Mouse (Mus musculus) heart, embryonic 15.5 days (tissue): ENCODE data around the gene Trmt44. TPM values are rescaled to one million over a fixed set of nuclear protein-coding genes. Genes with fewer than 3 reads are reported as not detected.

ENCODE experiments used
- ATAC-seq: fragments of 200-750 bp; cut with Nextera tagmentation; replicated peaks from 2 replicates; pipeline ENCODE4 v1.8.0; 2017; ENCODE audit warnings: low read depth, moderate TSS enrichment; ENCODE audit not compliant: insufficient number of reproducible peaks, insufficient read depth, low FRiP score
- H3K27ac ChIP-seq: fragments of 300-500 bp; sonication (generic); 2 replicates; pipeline ENCODE4 v1.5.1; 2015; ENCODE audit warnings: mild to moderate bottlenecking, inconsistent platforms
- H3K27me3 ChIP-seq: fragments of 300-500 bp; sonication (generic); 2 replicates; pipeline ENCODE4 v1.6.1; 2015; ENCODE audit warnings: inconsistent platforms
- H3K36me3 ChIP-seq: fragments of 300-500 bp; sonication (generic); 2 replicates; pipeline ENCODE4 v1.6.1; 2015; ENCODE audit warnings: mild to moderate bottlenecking, inconsistent platforms
- H3K4me1 ChIP-seq: fragments of 300-500 bp; sonication (generic); replicated peaks from 2 replicates; pipeline ENCODE4 v1.6.1; 2015; ENCODE audit warnings: inconsistent platforms
- H3K4me2 ChIP-seq: fragments of 300-500 bp; sonication (generic); 2 replicates; pipeline ENCODE4 v1.6.1; 2015; ENCODE audit warnings: inconsistent platforms, mild to moderate bottlenecking, moderate library complexity
- H3K4me3 ChIP-seq: fragments of 300-500 bp; sonication (generic); 2 replicates; pipeline ENCODE4 v1.5.1; 2015; ENCODE audit warnings: mild to moderate bottlenecking, inconsistent platforms
- H3K9ac ChIP-seq: fragments of 300-500 bp; sonication (generic); 2 replicates; pipeline ENCODE4 v1.6.1; 2015; ENCODE audit warnings: mild to moderate bottlenecking, inconsistent platforms
- H3K9me3 ChIP-seq: fragments of 300-500 bp; sonication (generic); replicated peaks from 2 replicates; pipeline ENCODE4 v1.6.1; 2016; ENCODE audit warnings: inconsistent platforms
- WGBS: fragments of 180-500 bp; shearing (Covaris S2); methylation state at CpG from one replicate; pipeline ENCODE4 v1.1.7; 2015; ENCODE audit warnings: mixed read lengths; 5-methylcytosine and 5-hydroxymethylcytosine counted together
- polyA plus RNA-seq: library from polyadenylated mRNA; unstranded; fragments of >200 nt; fragmentation: Nextera tagmentation; extraction: Ambion mirVana; gene quantifications from 2 replicates; pipeline ENCODE4 v1.2.1, GENCODE M21; 2015

The Trmt44 gene
- polyA plus RNA-seq = 4.2 and 5.5 TPM in 2 replicates

DNA sequence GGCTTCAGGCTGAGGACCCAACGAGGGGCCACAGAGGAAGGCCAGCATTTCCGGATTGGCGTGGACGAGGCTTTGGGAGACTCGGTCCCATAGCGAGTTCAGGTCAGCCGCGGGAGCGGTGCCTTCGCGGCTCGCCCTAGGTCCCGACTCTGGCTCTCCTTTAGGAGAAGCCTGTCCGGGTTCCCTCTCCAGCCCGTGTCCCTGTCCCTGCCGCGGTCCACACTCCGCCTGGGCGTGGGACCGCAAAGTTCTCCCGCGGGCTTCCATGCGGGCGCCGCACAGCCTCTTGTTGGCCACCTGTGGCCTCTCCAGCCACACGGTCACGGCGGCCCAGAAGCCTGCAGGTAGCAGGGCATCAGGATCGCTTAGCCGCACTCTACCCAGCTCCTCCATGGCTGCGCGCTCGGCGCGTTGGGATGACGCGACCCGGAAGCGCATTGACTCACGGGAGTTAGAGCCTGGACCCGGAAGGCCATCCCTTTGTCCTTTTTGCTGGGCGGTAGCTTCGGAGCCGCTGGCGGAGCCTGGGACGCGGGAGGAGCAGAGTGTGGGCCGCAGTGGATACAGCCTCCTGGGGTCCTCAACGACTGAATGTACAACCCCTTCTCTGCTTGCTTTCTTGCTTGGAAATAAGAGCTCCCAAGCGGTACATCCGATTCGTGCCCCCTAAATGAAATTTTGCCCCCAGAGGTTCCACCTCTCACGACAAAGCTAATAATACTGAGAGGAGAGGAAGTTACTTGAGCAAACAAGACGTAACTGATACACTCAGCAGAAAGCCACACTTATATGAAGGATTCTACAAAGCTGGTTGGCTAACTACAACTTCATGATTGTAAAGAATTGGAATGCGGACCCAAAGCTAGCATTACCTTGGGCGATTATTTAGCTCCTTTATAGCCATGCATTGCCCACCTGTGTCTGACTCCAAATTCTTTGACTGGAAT lies at the start of gene Trmt44:
Gene Trmt44, minus strand, starts transcription at position 418 of the 947 bp plus-strand sequence.
- 4% methylated on average over 56 of the region's 56 CpGs for WGBS
- ATAC-seq = peak; percentile 91
- H3K27ac ChIP-seq = peak within 1 kb of the TSS; percentile 84
- no peaks in the 10 kb centered on the region for H3K9me3 ChIP-seq
- H3K27me3 ChIP-seq = no peaks in the 10 kb centered on the region; the same call in 1 of the 2 replicates
- H3K4me1 ChIP-seq = peaks cover 13% of the 10 kb centered on the region
- peak within 1 kb of the TSS; percentile 99 for H3K4me3 ChIP-seq
- H3K9ac ChIP-seq = peak within 1 kb of the TSS; percentile 87
- H3K4me2 ChIP-seq = peak within 1 kb of the TSS; percentile 91
- peaks cover 28% of the 10 kb centered on the region for H3K36me3 ChIP-seq

DNA sequence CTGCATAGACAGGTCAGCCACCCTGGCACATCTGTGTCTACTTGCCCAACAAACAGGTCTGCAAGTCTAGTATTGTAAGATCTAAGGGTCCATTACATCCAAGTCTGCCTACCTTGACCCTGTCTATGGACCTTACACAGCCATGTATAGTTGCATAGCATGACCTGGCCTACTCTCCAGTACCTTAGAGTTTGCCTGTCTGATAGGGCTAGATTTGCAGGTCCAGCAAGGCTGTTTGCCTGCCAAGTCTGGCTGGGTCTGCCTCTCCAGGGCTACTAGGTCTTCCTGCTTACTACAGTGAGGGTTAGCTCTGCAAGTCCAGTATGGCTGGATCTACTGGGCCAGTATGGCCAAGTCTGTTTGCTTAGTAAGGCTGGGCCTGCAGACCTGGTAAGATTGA lies 49.0 kb upstream of the Trmt44 start:
- no peak for ATAC-seq
- no peak overlapping the region for H3K9ac ChIP-seq
- H3K9me3 ChIP-seq = no peaks in the 10 kb centered on the region
- no peak overlapping the region for H3K4me2 ChIP-seq
- no peak overlapping the region for H3K4me3 ChIP-seq
- H3K4me1 ChIP-seq = peaks cover 33% of the 10 kb centered on the region
- H3K36me3 ChIP-seq = no peaks in the 10 kb centered on the region
- no peak overlapping the region for H3K27ac ChIP-seq
- peaks cover 8% of the 10 kb centered on the region; the same call in 1 of the 2 replicates for H3K27me3 ChIP-seq

DNA sequence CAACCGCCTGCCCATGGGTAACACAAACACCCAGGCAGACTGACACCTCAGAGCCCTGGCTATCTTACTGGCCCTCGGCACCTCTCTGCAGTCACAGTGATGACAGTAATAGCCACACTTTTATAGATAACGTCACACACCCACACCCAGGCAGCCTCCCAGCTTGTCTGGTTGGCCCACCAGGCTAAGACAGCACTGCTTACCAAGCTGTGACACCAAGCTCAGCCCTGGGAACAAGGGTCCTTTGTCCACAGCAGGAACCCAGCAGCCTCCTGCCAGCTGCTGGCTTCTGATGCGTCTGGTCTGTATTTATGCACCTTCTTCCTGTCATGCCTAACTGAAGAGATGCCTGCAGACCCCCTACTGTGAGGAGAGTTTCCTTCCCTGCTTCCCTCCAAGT lies 46.2 kb upstream of the Trmt44 start:
- Histone ChIP-seq H3K27me3 (peaks cover 8% of the 10 kb centered on the region; the same call in 1 of the 2 replicates), H3K36me3 (no peaks in the 10 kb centered on the region), H3K9ac (no peak overlapping the region), H3K4me1 (peaks cover 34% of the 10 kb centered on the region), H3K9me3 (no peaks in the 10 kb centered on the region), H3K4me3 (no peak overlapping the region), H3K27ac (no peak overlapping the region), H3K4me2 (no peak overlapping the region)
- peak; percentile 64 for ATAC-seq
- 21% methylated on average over 4 of the region's 4 CpGs for WGBS

DNA sequence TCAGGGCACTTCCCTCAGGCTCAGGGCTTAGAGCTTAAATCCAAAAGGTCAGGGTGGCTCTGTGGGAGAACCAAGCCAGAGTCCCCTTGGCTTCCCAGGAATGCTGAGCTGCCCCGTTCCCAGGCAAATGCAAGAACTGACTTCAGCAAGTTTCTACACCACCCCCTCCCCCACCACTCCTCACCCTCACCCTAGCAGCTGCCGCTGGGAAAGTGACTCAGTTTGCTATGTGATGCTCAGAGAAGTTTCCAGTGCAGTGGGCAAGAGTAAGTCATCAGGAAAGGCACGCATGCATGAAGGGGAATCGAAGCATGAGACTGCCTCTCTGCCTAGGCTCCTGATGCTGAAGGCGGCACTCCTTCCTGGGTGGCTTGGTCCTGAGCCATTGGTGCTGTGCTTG lies 42.1 kb upstream of the Trmt44 start:
- Histone ChIP-seq H3K27ac (no peak overlapping the region), H3K9ac (no peak overlapping the region), H3K4me2 (no peak overlapping the region), H3K4me1 (peaks cover 22% of the 10 kb centered on the region), H3K27me3 (0 out of 2 replicates have a peak, but pooled peaks cover 12% of the 10 kb centered on the region), H3K4me3 (no peak overlapping the region), H3K9me3 (no peaks in the 10 kb centered on the region), H3K36me3 (no peaks in the 10 kb centered on the region)
- no peak for ATAC-seq
- 41% methylated on average over 5 of the region's 5 CpGs for WGBS

DNA sequence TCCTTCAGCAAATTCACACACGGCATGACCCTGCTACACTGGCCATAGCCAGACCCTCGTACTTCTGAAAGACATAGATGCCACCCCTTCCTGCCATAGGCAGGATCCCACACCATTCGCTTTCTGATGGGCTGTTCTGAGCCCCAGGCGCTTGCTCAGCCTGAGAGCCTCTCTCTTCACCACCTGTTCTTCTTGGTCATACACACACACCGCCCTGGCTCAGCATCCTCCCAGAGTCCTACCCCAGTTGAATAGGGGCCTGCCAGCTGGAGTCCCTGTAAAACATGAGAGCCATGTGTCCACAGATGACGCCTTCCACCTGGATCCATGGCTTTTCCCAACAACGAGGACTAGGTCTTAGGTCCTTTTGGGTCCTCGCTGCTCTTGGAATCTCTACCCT lies 37.9 kb upstream of the Trmt44 start:
- Histone ChIP-seq H3K27me3 (0 out of 2 replicates have a peak, but pooled peaks cover 3% of the 10 kb centered on the region), H3K36me3 (no peaks in the 10 kb centered on the region), H3K4me3 (no peak overlapping the region), H3K4me2 (no peak overlapping the region), H3K9ac (no peak overlapping the region), H3K9me3 (no peaks in the 10 kb centered on the region), H3K27ac (no peak overlapping the region), H3K4me1 (peaks cover 41% of the 10 kb centered on the region)
- WGBS = 83% methylated on average over 8 of the region's 8 CpGs
- no peak for ATAC-seq

DNA sequence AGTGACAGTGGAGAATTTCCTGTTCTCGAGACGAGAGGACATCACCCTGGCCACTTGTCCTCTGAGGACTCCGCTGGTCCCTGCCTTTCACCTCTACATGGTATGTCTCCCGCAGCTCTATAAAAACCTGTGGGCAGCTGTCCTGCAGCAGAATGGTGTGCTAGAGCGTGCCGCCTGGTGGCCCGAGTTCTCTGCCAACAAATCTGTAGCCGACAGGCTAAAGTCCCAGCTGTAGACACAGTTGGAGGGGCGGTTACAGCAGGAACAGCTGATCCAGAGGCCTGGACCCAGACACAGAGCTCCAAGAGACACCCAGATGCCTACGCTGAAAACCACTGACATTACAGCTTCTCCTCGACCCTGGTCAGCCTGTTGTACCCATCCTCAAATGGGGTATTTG lies 37.0 kb upstream of the Trmt44 start:
- peaks cover 42% of the 10 kb centered on the region for H3K4me1 ChIP-seq
- H3K27me3 ChIP-seq = 0 out of 2 replicates have a peak, but pooled peaks cover 3% of the 10 kb centered on the region
- 84% methylated on average over 11 of the region's 11 CpGs for WGBS
- no peak overlapping the region for H3K27ac ChIP-seq
- no peak overlapping the region for H3K9ac ChIP-seq
- H3K4me3 ChIP-seq = no peak overlapping the region
- no peak for ATAC-seq
- no peaks in the 10 kb centered on the region for H3K36me3 ChIP-seq
- no peak overlapping the region for H3K4me2 ChIP-seq
- H3K9me3 ChIP-seq = no peaks in the 10 kb centered on the region

DNA sequence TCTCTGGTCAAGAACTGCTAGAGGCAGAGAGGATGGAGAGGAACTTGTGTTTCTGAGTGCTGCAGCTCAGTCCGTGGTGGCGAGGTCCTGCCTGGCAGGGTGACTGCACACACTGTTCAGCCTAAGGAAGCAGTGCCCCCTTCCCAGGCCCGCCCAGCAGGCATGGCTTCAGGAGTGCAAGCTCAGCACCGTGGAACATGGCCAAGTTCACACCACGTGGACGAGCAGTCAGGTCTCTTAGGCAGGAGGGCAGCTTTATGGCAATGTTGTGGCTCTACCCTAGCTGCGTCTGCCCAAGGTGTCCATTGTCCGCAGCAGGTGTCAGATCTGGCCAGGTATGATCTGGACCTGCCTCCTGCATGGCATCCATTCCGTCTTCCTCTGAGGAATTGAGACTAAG lies 36.3 kb upstream of the Trmt44 start:
- Histone ChIP-seq H3K27ac (no peak overlapping the region), H3K9me3 (no peaks in the 10 kb centered on the region), H3K4me2 (no peak overlapping the region), H3K36me3 (no peaks in the 10 kb centered on the region), H3K9ac (no peak overlapping the region), H3K4me1 (peaks cover 42% of the 10 kb centered on the region), H3K4me3 (no peak overlapping the region), H3K27me3 (peaks cover 3% of the 10 kb centered on the region; the same call in 1 of the 2 replicates)
- 0 out of 2 replicates have a peak, but pooled peaks have one; percentile 23 for ATAC-seq
- 79% methylated on average over 9 of the region's 9 CpGs for WGBS

DNA sequence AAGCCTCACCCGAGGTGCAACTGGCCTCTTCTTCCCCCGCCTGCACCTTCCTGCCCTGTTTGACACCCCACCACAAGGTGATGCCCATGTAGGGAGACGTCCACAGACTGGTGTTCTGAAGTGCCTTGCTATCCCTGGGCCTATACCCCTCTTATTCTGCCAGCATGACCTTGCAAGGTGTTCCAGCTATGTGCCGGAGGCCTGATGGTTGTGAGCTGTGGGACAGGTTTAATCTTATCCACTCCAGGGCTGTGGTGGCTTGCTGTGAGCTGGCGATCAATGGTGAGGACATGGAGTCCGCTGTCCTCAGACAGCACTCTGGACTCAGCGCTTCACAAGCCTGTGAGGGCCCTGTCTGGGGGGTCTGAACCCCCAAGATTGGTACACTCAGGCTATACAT lies 35.5 kb upstream of the Trmt44 start:
- Histone ChIP-seq H3K4me2 (no peak overlapping the region), H3K4me3 (no peak overlapping the region), H3K36me3 (peaks cover 2% of the 10 kb centered on the region; the same call in 1 of the 2 replicates), H3K27me3 (peaks cover 3% of the 10 kb centered on the region; the same call in 1 of the 2 replicates), H3K9ac (no peak overlapping the region), H3K4me1 (peaks cover 42% of the 10 kb centered on the region), H3K27ac (no peak overlapping the region), H3K9me3 (no peaks in the 10 kb centered on the region)
- ATAC-seq = no peak
- 79% methylated on average over 7 of the region's 7 CpGs for WGBS

DNA sequence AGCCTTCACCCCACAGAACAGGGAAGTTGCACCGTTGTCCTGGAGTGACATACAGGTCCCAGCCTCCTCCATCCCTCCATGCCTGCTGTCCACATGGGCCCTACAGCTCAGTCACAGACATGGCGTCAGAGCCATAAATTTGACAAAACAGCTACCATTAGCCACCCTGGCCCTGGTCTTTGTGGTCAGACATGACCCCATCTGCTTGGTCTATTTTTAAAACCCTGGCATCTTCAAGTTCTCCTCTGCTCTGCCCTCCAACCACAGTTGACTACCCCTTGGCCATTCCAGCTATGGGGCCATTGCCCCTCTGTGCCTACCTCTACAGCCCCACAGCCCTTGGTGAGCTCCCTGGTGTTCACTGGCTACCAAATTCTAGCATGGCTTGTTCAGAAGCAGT lies 35.1 kb upstream of the Trmt44 start:
- Histone ChIP-seq H3K9ac (no peak overlapping the region), H3K36me3 (peaks cover 3% of the 10 kb centered on the region; the same call in 1 of the 2 replicates), H3K4me2 (no peak overlapping the region), H3K27me3 (peaks cover 3% of the 10 kb centered on the region; the same call in 1 of the 2 replicates), H3K9me3 (no peaks in the 10 kb centered on the region), H3K4me1 (peaks cover 42% of the 10 kb centered on the region), H3K27ac (no peak overlapping the region), H3K4me3 (no peak overlapping the region)
- 80% methylated on average over 2 of the region's 2 CpGs for WGBS
- no peak for ATAC-seq

DNA sequence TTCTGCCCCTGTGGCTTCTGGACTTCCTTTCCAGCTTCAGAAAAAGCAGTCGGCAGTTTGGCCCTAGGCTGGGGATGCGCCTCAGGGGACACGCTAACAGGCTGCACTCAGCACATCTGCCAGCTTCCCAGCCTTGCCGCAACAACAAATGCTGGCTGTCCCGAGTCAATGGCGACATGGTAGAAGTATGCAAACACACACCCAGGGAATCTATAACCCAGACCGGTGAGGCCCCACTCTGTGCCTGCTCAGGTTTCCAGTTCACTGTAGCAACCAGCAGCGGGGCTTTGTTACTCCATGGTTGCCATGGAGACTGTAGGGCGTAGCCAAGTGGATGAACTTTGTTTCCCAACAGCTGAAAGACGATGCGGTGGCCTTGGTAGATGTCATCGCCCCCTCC lies 34.5 kb upstream of the Trmt44 start:
- peaks cover 42% of the 10 kb centered on the region for H3K4me1 ChIP-seq
- no peak overlapping the region for H3K9ac ChIP-seq
- ATAC-seq = no peak
- peaks cover 3% of the 10 kb centered on the region; the same call in 1 of the 2 replicates for H3K27me3 ChIP-seq
- 40% methylated on average over 12 of the region's 12 CpGs for WGBS
- H3K27ac ChIP-seq = no peak overlapping the region
- H3K4me3 ChIP-seq = no peak overlapping the region
- H3K4me2 ChIP-seq = no peak overlapping the region
- peaks cover 3% of the 10 kb centered on the region; the same call in 1 of the 2 replicates for H3K36me3 ChIP-seq
- no peaks in the 10 kb centered on the region for H3K9me3 ChIP-seq

DNA sequence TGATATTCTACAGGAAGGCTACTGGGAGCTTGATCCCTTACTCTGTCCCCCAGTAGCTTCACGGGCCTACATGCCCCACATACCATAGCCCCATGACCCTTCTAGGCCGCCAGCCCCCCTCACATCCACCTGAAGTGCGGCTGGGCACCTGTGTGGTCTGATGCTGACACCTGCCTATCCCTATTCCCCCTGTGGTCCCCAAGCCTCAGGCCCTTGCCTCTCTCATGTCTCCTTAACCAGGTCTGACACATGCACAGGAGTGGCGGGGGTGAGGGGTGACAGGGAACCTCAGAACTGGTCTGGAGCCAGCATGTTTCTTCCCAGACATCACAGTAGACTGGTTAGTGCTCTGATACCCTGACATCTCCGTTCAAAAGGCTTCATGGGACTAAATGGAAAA lies 33.7 kb upstream of the Trmt44 start:
- H3K4me2 ChIP-seq = no peak overlapping the region
- H3K36me3 ChIP-seq = peaks cover 3% of the 10 kb centered on the region; the same call in 1 of the 2 replicates
- no peaks in the 10 kb centered on the region for H3K9me3 ChIP-seq
- H3K27ac ChIP-seq = no peak overlapping the region
- 72% methylated on average over 5 of the region's 5 CpGs for WGBS
- no peak for ATAC-seq
- no peak overlapping the region for H3K9ac ChIP-seq
- H3K4me3 ChIP-seq = no peak overlapping the region
- peaks cover 42% of the 10 kb centered on the region for H3K4me1 ChIP-seq
- peaks cover 3% of the 10 kb centered on the region; the same call in 1 of the 2 replicates for H3K27me3 ChIP-seq
